Mouse (Mus musculus) retina, postnatal 1 day (tissue): ENCODE data around the gene Col6a5.
"Not testable (repeated sequence)": the region's sequence is repeated elsewhere in the genome, so short reads cannot be mapped to it uniquely, and the experiment has no call there.

ENCODE experiments used
- DNase-seq: peaks from one replicate; pipeline ENCODE4 v3.0.0-alpha.2; 2012

Col6a5 gene

GRCm38 (mm10) chr9:105909352-105909751 is 51.1 kb downstream of the Col6a5 start:
- no peak for DNase-seq

DNA sequence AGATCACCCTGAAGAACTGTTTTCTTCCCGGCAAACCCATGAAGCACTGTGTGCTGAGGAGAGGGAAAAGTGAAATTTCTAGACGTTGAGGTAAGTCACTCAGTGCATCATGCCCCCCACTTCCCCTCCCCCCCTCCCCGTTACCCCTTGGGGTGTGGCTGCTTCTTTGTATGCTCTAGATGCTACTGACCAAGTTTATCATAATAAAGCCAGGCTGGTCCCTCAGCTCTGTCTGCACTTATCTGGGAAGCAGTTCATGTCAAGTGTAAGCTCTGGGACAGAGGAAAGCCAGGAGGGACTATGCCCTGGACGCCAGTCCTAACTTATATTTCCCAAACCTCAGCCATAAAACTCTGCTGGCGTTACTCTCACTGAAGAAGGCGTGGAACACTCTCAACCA is 53.0 kb downstream of the Col6a5 start:
- DNase-seq: no peak

GRCm38 (mm10) chr9:105887521-105887920 is 72.9 kb downstream of the Col6a5 start:
- peak; percentile 4 for DNase-seq

DNA sequence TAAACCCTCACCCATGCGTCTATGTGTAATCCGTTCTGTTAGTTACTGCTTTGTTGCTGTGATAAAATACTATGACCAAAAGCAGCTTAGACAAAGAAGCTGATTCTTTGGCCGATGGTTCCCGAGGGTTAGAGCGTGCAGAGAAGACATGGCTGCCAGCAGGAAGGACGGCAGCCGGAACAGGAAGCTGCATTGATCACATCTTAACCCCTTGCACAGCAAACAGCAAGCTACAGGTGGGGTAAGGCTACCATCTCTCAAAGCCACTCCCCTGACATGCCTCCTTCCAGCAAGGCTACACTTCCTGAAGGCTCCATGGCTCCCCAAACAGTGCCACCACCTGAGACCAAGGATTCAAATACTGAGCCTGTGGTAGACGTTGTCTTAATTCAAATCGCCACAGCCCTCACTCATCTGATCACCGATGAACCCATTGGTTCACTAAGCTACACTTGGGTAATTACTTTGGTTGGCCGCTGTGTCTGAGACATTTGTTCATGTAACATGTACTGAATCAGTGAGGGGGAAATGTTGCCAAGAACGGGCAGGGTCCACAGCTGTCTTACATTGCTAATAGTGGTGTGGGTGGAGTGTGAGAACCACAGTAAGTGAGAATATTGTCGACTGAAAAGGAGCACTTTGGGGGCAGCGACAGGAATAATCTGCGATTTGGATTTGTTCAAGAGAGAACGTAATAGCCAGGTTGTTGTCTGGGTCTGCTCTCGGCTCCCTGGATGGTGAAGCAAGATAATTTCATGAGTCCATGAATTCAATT is 75.6 kb downstream of the Col6a5 start:
- no peak for DNase-seq

DNA sequence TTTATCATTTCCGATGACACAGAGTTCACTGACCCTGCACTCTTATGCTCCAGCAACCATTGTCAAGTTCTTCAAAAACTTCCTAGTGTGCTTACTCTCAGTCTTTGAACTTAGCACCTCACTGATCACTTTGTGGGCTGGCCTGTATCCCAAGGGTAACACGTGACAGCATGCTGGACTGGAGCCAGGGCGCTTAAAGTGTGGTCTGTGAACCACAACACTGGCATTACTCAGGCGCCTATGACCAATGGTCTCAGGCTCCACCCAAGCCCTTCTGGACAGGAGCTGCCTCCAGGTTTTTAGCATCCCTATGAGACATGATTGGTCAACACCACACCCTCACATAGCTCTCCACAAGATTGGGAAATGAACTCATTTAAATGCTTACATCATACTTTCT is 79.7 kb downstream of the Col6a5 start:
- DNase-seq: no peak

DNA sequence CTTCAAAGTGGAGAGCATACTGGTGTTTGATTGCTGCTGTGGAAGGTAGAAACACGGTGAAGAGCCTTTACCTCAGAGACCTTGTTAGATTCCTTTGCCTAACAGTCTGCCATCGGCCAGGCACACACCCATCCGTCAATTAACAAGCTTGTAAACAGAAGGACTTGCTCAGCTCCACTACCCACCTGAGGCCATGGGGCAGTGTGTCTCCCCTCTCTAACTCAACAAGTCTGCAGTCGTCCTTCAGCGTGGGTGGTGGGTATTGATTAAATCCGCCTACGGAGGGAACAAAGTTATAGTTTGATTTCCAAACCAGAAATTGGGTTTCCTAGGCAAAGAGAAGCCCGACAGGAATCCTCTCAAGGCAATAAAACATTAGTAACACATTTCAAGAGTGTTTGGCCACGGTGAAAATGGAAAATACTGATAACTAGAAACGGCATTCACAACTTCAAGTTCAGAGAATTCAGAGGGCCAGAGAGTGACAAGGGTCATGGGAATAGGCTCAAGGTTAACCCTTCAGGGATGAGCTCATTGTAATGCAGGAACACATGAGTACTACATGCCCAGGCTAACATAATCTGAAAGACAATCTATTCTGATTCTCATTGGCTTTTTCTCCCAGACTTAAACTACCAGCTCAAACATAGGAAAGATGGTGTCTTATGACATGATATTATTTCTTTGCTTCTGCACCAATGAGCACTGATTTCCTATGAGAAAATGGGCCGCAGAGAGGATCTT is 81.9 kb downstream of the Col6a5 start:
- no peak for DNase-seq

GRCm38 (mm10) chr9:105876124-105876523 is 84.3 kb downstream of the Col6a5 start:
- DNase-seq: peak; percentile 26

GRCm38 (mm10) chr9:105871643-105872042 is 88.8 kb downstream of the Col6a5 start:
- no peak for DNase-seq

GRCm38 (mm10) chr9:105857773-105858172 is 102.7 kb downstream of the Col6a5 start:
- DNase-seq: peak; percentile 71

DNA sequence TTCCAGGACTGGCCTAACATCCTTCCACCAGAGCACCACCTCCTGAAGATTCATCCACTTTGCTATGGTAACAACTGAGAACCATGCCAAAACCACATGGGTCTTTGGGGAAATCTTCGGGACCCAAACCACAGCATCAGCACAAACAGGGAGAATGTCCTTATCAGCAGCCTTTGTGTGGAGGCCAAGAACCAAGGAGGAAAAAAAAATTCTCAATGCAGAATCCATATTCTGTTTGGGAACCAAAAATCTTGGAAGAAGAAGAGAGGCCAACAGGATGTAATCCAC is 107.7 kb downstream of the Col6a5 start:
- no peak for DNase-seq

- DNase-seq: no peak
Observed at GRCm38 (mm10) chr9:105852015-105852777, 108.2 kb downstream of the Col6a5 start.

DNA sequence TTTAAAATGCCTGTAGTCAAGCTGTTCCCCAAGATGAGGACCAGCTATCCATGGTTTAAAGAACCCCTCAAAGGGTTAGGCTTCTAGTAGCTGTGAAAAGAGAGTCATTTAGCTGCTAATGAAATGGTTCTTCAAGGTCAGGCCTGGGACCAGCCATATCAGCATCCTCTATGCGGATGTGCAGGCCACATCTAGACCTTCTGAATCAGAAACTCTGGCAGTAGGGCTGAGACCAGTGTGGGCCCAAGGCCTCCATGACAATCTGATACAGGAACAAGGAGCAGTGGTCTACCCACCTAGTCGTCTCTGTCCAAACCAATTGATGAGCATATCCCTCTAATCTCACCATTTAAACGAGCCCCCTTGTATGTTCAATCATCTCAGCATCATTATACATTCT is 109.4 kb downstream of the Col6a5 start:
- no peak for DNase-seq

- DNase-seq: no peak
Observed at GRCm38 (mm10) chr9:105848396-105848795, 112.0 kb downstream of the Col6a5 start.

DNA sequence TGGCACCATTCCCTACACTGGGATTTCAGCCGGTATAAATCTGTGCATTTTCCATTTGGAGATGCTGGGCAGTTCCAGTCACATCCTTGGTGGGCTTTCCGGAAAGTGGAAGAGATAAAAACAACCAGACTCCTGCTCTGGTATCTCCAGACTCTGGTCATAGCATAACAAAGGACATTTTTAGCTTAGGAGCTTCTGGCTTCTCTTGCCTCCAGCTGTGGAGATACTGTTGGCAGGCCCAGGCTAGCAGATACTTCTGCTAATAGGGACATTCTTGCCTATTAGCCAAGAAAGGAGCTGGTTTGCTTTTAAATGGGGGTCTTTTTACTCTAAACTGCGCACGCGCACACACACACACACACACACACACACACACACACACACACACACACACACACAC is 113.2 kb downstream of the Col6a5 start:
- DNase-seq: no peak

- not testable (repeated sequence) for DNase-seq
Observed at GRCm38 (mm10) chr9:105841386-105841785, 119.1 kb downstream of the Col6a5 start.

DNA sequence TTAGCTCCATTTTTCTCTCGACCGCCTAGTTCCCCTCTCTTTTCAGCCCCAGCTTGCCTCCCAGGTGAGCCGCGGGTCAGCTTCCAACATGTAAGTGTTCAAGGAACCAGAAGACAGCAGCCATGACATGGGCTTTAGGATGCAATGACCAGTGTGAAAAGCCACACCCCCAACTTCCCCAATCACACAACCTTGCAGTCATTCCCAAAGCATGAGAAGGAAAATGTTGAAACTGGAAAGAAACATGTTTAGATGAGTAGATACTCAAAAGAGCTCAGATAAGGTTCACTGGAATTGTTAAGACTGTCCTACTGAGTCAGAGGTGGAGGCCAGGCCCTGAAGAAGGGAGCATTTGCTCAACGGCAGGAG is 121.3 kb downstream of the Col6a5 start:
- no peak for DNase-seq

DNA sequence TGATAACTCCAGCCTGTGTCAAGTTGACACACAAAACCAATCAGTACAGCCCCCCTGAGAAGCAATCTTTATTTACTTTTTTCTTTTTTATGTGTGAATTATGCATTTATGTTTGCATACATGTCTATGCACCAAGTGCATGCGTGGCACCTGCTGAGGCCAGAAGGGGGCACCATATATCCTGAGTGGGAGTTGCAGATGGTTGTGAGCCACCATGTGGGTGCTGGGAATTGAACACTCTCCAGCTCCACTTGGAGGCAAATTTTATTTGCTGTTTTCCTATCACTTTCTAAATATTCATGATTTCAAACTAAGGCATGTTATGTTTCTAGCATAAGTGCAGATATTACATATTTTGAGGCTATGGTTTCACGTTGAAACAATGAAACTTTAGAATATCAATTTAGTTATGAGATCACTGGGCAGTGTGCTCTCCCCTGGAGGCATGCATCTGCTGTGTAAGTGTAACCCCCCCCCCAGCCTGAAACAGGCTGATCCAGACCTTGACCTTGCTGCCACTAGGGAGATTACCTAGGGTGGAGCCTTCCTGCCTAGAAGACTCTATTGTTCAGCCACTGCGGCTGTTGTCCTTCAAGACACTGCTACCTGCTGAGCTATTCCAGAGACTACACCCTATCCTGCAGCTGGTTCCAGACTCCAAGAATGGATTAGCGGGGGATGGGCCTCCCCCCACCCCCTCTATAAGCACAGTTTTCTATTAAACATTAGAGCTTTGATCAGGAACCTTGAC is 121.9 kb downstream of the Col6a5 start:
- no peak for DNase-seq

DNA sequence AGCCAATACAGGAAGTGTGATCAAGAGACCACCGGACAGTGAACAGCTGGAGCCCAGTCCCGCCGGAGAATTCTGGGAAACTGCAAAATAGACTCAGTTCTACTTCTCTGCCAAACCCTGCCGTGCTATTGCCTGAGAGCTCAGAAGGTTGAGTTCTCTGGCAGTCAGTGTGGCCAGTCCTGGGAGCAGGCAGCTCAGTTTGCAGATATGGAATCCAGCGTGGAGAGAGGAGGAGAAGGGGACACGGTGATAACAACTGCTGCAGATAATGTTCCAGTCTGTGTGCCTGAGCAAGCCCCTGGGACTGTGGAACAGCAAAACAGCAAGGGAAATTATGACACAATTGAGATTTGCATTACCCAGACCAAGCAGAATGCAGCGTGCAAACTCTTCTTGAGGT is 124.9 kb downstream of the Col6a5 start:
- DNase-seq: no peak

- DNase-seq: peak; percentile 17
Observed at GRCm38 (mm10) chr9:105834799-105835198, 125.6 kb downstream of the Col6a5 start.

DNA sequence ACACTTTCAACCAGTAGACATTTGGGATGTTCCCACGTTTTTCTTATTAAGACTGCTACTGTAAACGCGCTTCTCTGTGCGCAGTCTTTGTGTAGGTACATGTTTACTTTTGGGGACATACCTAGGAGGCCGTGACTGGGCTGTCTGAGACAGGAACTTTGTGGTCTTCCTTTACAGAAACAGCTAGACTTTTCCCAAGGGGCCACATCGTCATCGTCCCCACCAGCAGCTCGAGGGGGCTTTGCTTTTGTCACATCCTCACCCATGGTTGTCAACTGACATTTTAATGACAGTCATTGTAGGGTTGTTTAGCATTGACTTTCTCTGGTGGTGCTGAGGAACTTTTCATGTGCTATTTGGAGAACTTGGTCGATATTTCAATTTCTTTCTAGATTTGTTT is 129.2 kb downstream of the Col6a5 start:
- no peak for DNase-seq

DNA sequence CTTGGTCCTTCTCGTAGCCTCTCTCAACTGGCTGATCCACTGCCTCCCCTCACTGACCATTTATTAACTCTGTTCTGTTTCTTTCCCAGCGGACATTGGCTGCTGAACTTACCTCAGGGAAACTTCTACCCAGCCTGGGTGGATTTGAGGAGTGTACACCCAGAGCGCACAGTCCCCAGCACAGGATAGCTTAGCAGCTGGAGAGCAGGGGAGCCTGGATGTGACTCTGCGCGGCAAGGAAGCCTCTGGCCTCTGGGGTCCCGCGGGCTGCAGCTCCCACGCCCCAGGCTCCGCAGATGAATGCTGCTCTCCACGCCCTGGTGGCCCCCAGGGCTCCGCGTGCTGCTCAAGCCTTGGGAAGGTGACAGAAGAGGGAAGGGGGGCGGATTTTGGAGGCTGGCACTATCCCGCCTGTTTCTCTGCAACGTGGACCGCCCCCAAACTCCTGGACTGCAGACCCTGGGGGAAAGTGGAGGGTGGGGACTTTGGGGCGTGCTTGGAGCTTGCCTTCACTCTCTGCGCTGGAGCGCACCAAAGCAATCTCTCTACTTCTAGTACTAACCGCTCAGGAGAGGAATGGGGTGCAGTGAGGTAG is 132.6 kb downstream of the Col6a5 start, which contains the start of gene Col6a6:
Gene Col6a6, minus strand, starts transcription at position 370 of the 595 bp plus-strand sequence.
- DNase-seq: no peak

GRCm38 (mm10) chr9:105827076-105827647 is 133.3 kb downstream of the Col6a5 start:
- DNase-seq: no peak
